Mouse (Mus musculus) ZHBTc4 (cell line): ENCODE data around the gene Olfr362.
"Not testable (repeated sequence)": the region's sequence is repeated elsewhere in the genome, so short reads cannot be mapped to it uniquely, and the experiment has no call there.

Experiments
- DNase-seq: peaks from one replicate; pipeline ENCODE4 v3.0.0-alpha.2; 2011; ENCODE audit warnings: low read depth, low spot score

Olfr362 gene

DNA sequence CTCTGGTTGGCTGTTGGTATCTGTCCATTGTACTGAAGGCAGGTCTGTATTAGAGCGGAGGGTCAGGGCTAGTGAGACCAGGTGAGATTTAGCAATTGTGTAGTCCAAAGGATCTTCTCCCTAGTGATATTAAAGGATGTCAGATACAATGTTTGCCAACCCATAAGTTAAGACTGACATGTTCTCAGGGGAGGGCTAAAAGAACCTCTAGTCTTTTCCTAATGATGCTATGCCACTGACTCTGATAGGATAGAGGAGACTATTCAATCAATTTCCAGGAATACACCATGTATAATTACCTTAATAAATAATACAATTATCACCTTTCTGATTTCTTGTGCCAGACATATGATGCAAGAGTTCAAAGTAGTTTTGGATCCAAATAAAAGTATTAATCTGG is at the start of gene Olfr362:
Olfr362 (minus strand) TSS at position 101 of the 400 bp plus-strand sequence.
- DNase-seq: no peak

GRCm38 (mm10) chr2:37139022-37139421 is 21.3 kb upstream of the Olfr362 start, which contains the start of gene Olfr364-ps1:
TSS of gene Olfr364-ps1 (plus strand) at chr2:37139322.
- DNase-seq: no peak

GRCm38 (mm10) chr2:37089190-37089589 is 28.5 kb downstream of the Olfr362 start, which contains the start of gene Olfr361:
TSS of gene Olfr361 (minus strand) at chr2:37089290.
- not testable (repeated sequence) for DNase-seq

GRCm38 (mm10) chr2:37065446-37065845 is 52.3 kb downstream of the Olfr362 start, which contains the start of gene Olfr360:
TSS of gene Olfr360 (plus strand) at chr2:37065746.
- no peak for DNase-seq
